Mouse (Mus musculus): Measurements from ENCODE around the gene Arhgap15. TPM values are rescaled to one million over a fixed set of nuclear protein-coding genes. Genes with fewer than 3 reads are reported as not detected.

Gene Arhgap15
- total and polyA plus RNA-seq, 3 experiments: 16.6 to 40.3 (median 19.8) TPM

- Histone ChIP-seq H3K9ac (ENCODE audit: insufficient read depth, low read depth) (no peak overlapping the region), H3K4me2 (ENCODE audit: insufficient read depth, low read depth, poor library complexity, severe bottlenecking) (no peak overlapping the region)
Observed at GRCm38 (mm10) chr2:43923863-43924340, 175.3 kb downstream of the Arhgap15 start.

DNA sequence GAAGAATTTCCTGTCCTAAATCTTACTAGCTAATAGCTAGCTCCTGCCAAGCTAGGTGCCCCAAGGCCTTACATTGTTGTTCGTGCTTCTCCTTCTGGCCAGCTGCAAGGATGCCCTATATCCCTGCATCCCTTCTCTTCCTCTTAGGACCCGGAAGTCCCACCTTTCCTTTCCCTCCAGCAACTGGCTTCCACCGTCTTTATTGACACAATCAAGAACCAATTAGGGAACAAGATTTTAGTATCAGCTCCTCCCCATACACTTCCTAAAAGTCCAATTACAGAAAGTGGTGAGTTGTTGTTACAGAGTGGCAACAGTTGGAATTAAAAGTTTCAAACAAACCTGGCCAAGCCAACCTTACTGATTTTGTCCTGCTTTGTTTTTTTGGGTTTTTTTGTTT, 183.1 kb downstream of the Arhgap15 start:
- TF ChIP-seq JUN (IDR thresholded peaks at IDR 0.05; ENCODE audit: insufficient read depth, low read depth, low read length) (no peak), UBTF (IDR thresholded peaks at IDR 0.05; ENCODE audit: low read depth, low read length) (no peak), CHD1 (IDR thresholded peaks at IDR 0.05; ENCODE audit: low read depth, low read length) (no peak), MEF2A (IDR thresholded peaks at IDR 0.05; ENCODE audit: borderline replicate concordance, low read depth, low read length) (no peak), MXI1 (IDR thresholded peaks at IDR 0.05; ENCODE audit: low read depth, low read length) (no peak), GABPA (IDR thresholded peaks at IDR 0.05; ENCODE audit: insufficient replicate concordance, low read depth, low read length) (no peak), ZKSCAN1 (IDR thresholded peaks at IDR 0.05; ENCODE audit: borderline replicate concordance, low read depth, low read length) (no peak), ETS1 (conservative IDR thresholded peaks at IDR 0.05; ENCODE audit: low read depth, low read length) (no peak), NRF1 (IDR thresholded peaks at IDR 0.05; ENCODE audit: low read depth, low read length) (no peak), USF1 (IDR thresholded peaks at IDR 0.05; ENCODE audit: low read depth, low read length) (no peak), EP300 (IDR thresholded peaks at IDR 0.05; ENCODE audit: low read length) (no peak), KAT2A (IDR thresholded peaks at IDR 0.05; ENCODE audit: insufficient replicate concordance, low read length) (no peak), JUND (conservative IDR thresholded peaks at IDR 0.05; ENCODE audit: low read depth, low read length) (no peak), POLR2AphosphoS2 (IDR thresholded peaks at IDR 0.05; ENCODE audit: low read depth, low read length) (no peak), ZMIZ1 (IDR thresholded peaks at IDR 0.05; ENCODE audit: low read depth, low read length) (no peak), MAFK (IDR thresholded peaks at IDR 0.05; ENCODE audit: insufficient replicate concordance, low read length) (no peak)
- DNase-seq (ENCODE audit: extremely low read depth): peak; percentile 4
- Histone ChIP-seq H3K4me2 (ENCODE audit: insufficient read depth, low read depth, poor library complexity, severe bottlenecking) (no peak overlapping the region), H3K9me3 (replicated peaks; ENCODE audit: low read length) (no peaks in the 10 kb centered on the region), H3K36me3 (replicated peaks in 1 of 2; ENCODE audit: control insufficient read depth in 1 of 2, insufficient read depth in 1 of 2, low read length in 1 of 2) (peaks cover 0 to 10% of the 10 kb centered on the region in 2 experiments), H3K27me3 (replicated peaks) (no peaks in the 10 kb centered on the region), H3K4me1 (ENCODE audit: control insufficient read depth in 1 of 2, insufficient read depth in 2 of 2) (no peaks in the 10 kb centered on the region), H3K4me3 (replicated peaks in 1 of 3; ENCODE audit: low read depth in 2 of 3, low read length in 2 of 3, poor library complexity in 1 of 3) (no peak overlapping the region), H3K9ac (ENCODE audit: insufficient read depth, low read depth) (no peak overlapping the region), H3K79me2 (replicated peaks; ENCODE audit: control insufficient read depth, extremely low read depth, insufficient read depth, poor library complexity, severe bottlenecking) (no peaks in the 10 kb centered on the region), H3K27ac (ENCODE audit: insufficient read depth, low read depth) (no peak overlapping the region)
- in situ Hi-C loops (cut with MboI; ENCODE audit: low pct_ligation_motif_present, low pct_unique_long_range_greater_than_20kb, low sequenced_read_pairs) (no loop called here), dilution Hi-C loops (cut with MboI; ENCODE audit: extremely low pct_ligation_motif_present, extremely low pct_unique_long_range_greater_than_20kb, low sequenced_read_pairs) (no loop called here)

More at GRCm38 (mm10) chr2:43923863-43924340, 175.3 kb downstream of the Arhgap15 start:
- Histone ChIP-seq H3K27ac (ENCODE audit: insufficient read depth, low read depth) (no peak overlapping the region), H3K4me3 (replicated peaks in 1 of 3; ENCODE audit: low read depth in 2 of 3, low read length in 2 of 3, poor library complexity in 1 of 3) (no peak overlapping the region), H3K9me3 (replicated peaks; ENCODE audit: low read length) (no peaks in the 10 kb centered on the region), H3K36me3 (replicated peaks in 1 of 2; ENCODE audit: control insufficient read depth in 1 of 2, insufficient read depth in 1 of 2, low read length in 1 of 2) (peaks cover 0 to 7% of the 10 kb centered on the region in 2 experiments), H3K79me2 (replicated peaks; ENCODE audit: control insufficient read depth, extremely low read depth, insufficient read depth, poor library complexity, severe bottlenecking) (no peaks in the 10 kb centered on the region), H3K4me1 (ENCODE audit: control insufficient read depth in 1 of 2, insufficient read depth in 2 of 2) (no peaks in the 10 kb centered on the region), H3K27me3 (replicated peaks) (no peaks in the 10 kb centered on the region)
- TF ChIP-seq SMC3 (IDR thresholded peaks at IDR 0.05; ENCODE audit: low read depth, low read length): no peak
- TF ChIP-seq MEF2A (IDR thresholded peaks at IDR 0.05; ENCODE audit: borderline replicate concordance, low read depth, low read length): no peak
- no peak for TF ChIP-seq PAX5 (IDR thresholded peaks at IDR 0.05; ENCODE audit: low read length)
- TF ChIP-seq USF1 (IDR thresholded peaks at IDR 0.05; ENCODE audit: low read depth, low read length): no peak
- no peak for TF ChIP-seq E2F4 (IDR thresholded peaks at IDR 0.05; ENCODE audit: insufficient replicate concordance, low read depth, low read length)
- no peak for TF ChIP-seq POLR2A (IDR thresholded peaks at IDR 0.05; ENCODE audit: low read depth, low read length)
- TF ChIP-seq HCFC1 (IDR thresholded peaks at IDR 0.05; ENCODE audit: low read depth, low read length): no peak
- no peak for TF ChIP-seq UBTF (IDR thresholded peaks at IDR 0.05; ENCODE audit: low read depth, low read length)
- TF ChIP-seq JUND (conservative IDR thresholded peaks at IDR 0.05; ENCODE audit: low read depth, low read length): no peak
- TF ChIP-seq ZMIZ1 (IDR thresholded peaks at IDR 0.05; ENCODE audit: low read depth, low read length): no peak
- TF ChIP-seq MAFK (IDR thresholded peaks at IDR 0.05; ENCODE audit: insufficient replicate concordance, low read length): no peak
- no peak for TF ChIP-seq ZNF384 (IDR thresholded peaks at IDR 0.05; ENCODE audit: low read depth, low read length)
- no peak for TF ChIP-seq NRF1 (IDR thresholded peaks at IDR 0.05; ENCODE audit: low read depth, low read length)
- no peak for DNase-seq (ENCODE audit: extremely low read depth)
- dilution Hi-C loops (cut with MboI; ENCODE audit: extremely low pct_ligation_motif_present, extremely low pct_unique_long_range_greater_than_20kb, low sequenced_read_pairs) (no loop called here), in situ Hi-C loops (cut with MboI; ENCODE audit: low pct_ligation_motif_present, low pct_unique_long_range_greater_than_20kb, low sequenced_read_pairs) (no loop called here)

Measured in CH12.LX (cell line).